Mouse (Mus musculus) intestine, embryonic 15.5 days (tissue): Measurements from ENCODE around the gene Ska3. TPM values are rescaled to one million over a fixed set of nuclear protein-coding genes. Genes with fewer than 3 reads are reported as not detected.

Source experiments
- ATAC-seq: fragments of 200-750 bp; cut with Nextera tagmentation; 2 replicates; pipeline ENCODE4 v1.8.0; 2017; ENCODE audit warnings: moderate TSS enrichment, moderate library complexity
- H3K27ac ChIP-seq: fragments of 300-500 bp; sonication (generic); 2 replicates; pipeline ENCODE4 v1.5.1; 2015; ENCODE audit warnings: mild to moderate bottlenecking, inconsistent platforms
- H3K27me3 ChIP-seq: fragments of 300-500 bp; sonication (generic); replicated peaks from 2 replicates; pipeline ENCODE4 v1.6.1; 2015; ENCODE audit warnings: inconsistent platforms
- H3K36me3 ChIP-seq: fragments of 300-500 bp; sonication (generic); 2 replicates; pipeline ENCODE4 v1.6.1; 2015; ENCODE audit warnings: inconsistent platforms
- H3K4me1 ChIP-seq: fragments of 300-500 bp; sonication (generic); replicated peaks from 2 replicates; pipeline ENCODE4 v1.6.1; 2015; ENCODE audit warnings: inconsistent platforms
- H3K4me2 ChIP-seq: fragments of 300-500 bp; sonication (generic); replicated peaks from 2 replicates; pipeline ENCODE4 v1.6.1; 2015; ENCODE audit warnings: mild to moderate bottlenecking, inconsistent platforms
- H3K4me3 ChIP-seq: fragments of 300-500 bp; sonication (generic); replicated peaks from 2 replicates; pipeline ENCODE4 v1.5.1; 2015; ENCODE audit warnings: inconsistent platforms
- H3K9ac ChIP-seq: fragments of 300-500 bp; sonication (generic); 2 replicates; pipeline ENCODE4 v1.6.1; 2015; ENCODE audit warnings: inconsistent platforms
- H3K9me3 ChIP-seq: fragments of 300-500 bp; sonication (generic); 2 replicates; pipeline ENCODE4 v1.6.1; 2016; ENCODE audit warnings: inconsistent platforms
- WGBS: fragments of 180-500 bp; shearing (Covaris S2); methylation state at CpG from one replicate; pipeline ENCODE4 v1.1.7; 2015; 5-methylcytosine and 5-hydroxymethylcytosine counted together
- polyA plus RNA-seq: library from polyadenylated mRNA; unstranded; fragments of >200 nt; fragmentation: Nextera tagmentation; extraction: Ambion mirVana; gene quantifications from 2 replicates; pipeline ENCODE4 v1.2.1, GENCODE M21; 2015

Gene Ska3
- polyA plus RNA-seq, 1 experiment from 2014 or later, result 30.8 TPM

DNA sequence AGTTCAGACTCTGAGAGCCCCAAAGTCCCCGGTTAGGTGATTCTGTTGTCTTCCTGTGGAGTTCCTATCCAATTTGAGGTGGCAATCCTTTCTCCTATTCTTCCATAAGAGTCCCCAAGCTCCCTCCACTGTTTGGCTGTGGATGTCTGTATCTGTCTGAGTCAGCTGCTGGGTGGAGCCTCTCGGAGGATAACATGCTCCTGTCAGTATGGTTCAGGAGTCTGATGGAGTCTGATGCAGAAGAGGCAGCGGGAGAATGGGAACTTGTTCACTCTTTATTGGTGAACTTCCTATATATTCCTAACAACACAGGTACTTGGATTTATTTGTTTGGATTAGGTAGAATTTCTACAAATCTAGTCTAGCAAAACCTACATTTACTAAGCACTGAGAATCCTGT, 18.6 kb upstream of the Ska3 start:
- peaks cover 9% of the 10 kb centered on the region; the same call in 1 of the 2 replicates for H3K36me3 ChIP-seq
- H3K4me2 ChIP-seq, result no peak overlapping the region
- no peak overlapping the region for H3K27ac ChIP-seq
- ATAC-seq, result no peak
- no peaks in the 10 kb centered on the region for H3K4me1 ChIP-seq
- no peaks in the 10 kb centered on the region for H3K9me3 ChIP-seq
- WGBS, result 89% methylated on average over 3 of the region's 3 CpGs
- no peaks in the 10 kb centered on the region for H3K27me3 ChIP-seq
- H3K4me3 ChIP-seq, result no peak overlapping the region
- H3K9ac ChIP-seq, result no peak overlapping the region

DNA sequence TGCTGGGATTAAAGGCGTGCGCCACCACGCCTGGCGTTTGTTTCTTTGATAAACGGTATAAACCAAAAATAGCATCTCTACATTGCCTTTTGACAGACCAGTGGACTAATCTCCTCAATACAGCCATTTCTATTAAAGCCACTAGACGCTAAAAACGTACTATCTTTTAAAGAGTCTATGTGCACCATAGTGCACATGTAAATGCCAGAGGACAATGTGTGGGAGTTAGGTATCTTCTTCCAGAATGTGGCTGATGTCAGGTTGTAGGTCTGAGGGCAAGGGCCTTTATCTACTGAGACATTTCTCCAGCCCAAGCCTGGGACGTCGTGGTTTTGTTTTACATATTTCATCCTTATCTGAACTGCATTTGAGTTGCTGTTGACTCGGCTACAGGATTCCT, 9.2 kb upstream of the Ska3 start:
- Histone ChIP-seq H3K9ac (no peak overlapping the region), H3K27ac (no peak overlapping the region), H3K4me1 (no peaks in the 10 kb centered on the region), H3K9me3 (no peaks in the 10 kb centered on the region), H3K27me3 (no peaks in the 10 kb centered on the region), H3K36me3 (peaks cover 11% of the 10 kb centered on the region; the same call in 1 of the 2 replicates), H3K4me2 (no peak overlapping the region), H3K4me3 (no peak overlapping the region)
- WGBS, result 85% methylated on average over 10 of the region's 10 CpGs
- no peak for ATAC-seq

- Histone ChIP-seq H3K9me3 (no peaks in the 10 kb centered on the region), H3K9ac (no peak overlapping the region), H3K36me3 (peaks cover 7% of the 10 kb centered on the region; the same call in 1 of the 2 replicates), H3K4me2 (no peak overlapping the region), H3K4me1 (no peaks in the 10 kb centered on the region), H3K27ac (no peak overlapping the region), H3K27me3 (no peaks in the 10 kb centered on the region), H3K4me3 (no peak overlapping the region)
- WGBS, result 93% methylated on average over 2 of the region's 2 CpGs
- no peak for ATAC-seq
These were observed 7.5 kb upstream of the Ska3 start for GRCm38 (mm10) chr14:57833526-57833925.

DNA sequence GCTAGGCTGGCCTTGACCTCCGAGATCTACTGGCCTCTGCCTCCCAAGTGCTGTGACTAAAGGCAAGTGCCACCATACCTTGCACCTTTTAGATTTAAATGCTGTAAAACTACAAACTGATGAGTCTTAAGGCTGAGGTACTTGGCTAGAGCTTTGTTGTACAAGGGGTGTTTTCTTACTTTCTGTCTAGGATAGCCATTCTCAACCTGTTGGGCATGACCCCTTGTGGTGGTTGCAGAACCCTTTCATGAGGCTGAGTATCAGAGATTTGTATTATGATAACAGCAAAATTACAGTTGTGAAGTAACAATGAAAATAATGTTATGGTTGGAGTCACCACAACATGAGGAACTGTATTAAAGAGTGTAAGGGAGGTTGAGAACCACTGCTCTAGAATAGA, 1.3 kb upstream of the Ska3 start:
- no peak for ATAC-seq
- Histone ChIP-seq H3K9me3 (no peaks in the 10 kb centered on the region), H3K4me1 (peaks cover 4% of the 10 kb centered on the region), H3K9ac (0 out of 2 replicates have a peak overlapping the region, but pooled peaks have one; percentile 90), H3K27me3 (no peaks in the 10 kb centered on the region), H3K4me2 (peak overlapping the region; percentile 72), H3K27ac (no peak overlapping the region), H3K36me3 (no peaks in the 10 kb centered on the region), H3K4me3 (peak overlapping the region; percentile 92)
- WGBS, result 66% methylated on average over 1 of the region's 1 CpGs

- no peak for ATAC-seq
- no peaks in the 10 kb centered on the region for H3K27me3 ChIP-seq
- WGBS, result 74% methylated on average over 4 of the region's 4 CpGs
These were observed 5.1 kb downstream of the Ska3 start for GRCm38 (mm10) chr14:57820839-57821238.

GRCm38 (mm10) chr14:57811844-57812243, 14.1 kb downstream of the Ska3 start:
- H3K9ac ChIP-seq, result no peak overlapping the region
- WGBS, result 96% methylated on average over 5 of the region's 5 CpGs
- H3K36me3 ChIP-seq, result peaks cover 31% of the 10 kb centered on the region
- H3K4me2 ChIP-seq, result no peak overlapping the region
- no peak for ATAC-seq
- no peak overlapping the region for H3K4me3 ChIP-seq
- no peaks in the 10 kb centered on the region for H3K4me1 ChIP-seq
- no peak overlapping the region for H3K27ac ChIP-seq
- H3K27me3 ChIP-seq, result no peaks in the 10 kb centered on the region
- H3K9me3 ChIP-seq, result no peaks in the 10 kb centered on the region

More at GRCm38 (mm10) chr14:57820839-57821238, 5.1 kb downstream of the Ska3 start:
- Histone ChIP-seq H3K9ac (no peak overlapping the region), H3K27ac (no peak overlapping the region), H3K4me2 (no peak overlapping the region), H3K4me3 (no peak overlapping the region), H3K36me3 (peaks cover 13% of the 10 kb centered on the region), H3K9me3 (no peaks in the 10 kb centered on the region), H3K4me1 (no peaks in the 10 kb centered on the region)

DNA sequence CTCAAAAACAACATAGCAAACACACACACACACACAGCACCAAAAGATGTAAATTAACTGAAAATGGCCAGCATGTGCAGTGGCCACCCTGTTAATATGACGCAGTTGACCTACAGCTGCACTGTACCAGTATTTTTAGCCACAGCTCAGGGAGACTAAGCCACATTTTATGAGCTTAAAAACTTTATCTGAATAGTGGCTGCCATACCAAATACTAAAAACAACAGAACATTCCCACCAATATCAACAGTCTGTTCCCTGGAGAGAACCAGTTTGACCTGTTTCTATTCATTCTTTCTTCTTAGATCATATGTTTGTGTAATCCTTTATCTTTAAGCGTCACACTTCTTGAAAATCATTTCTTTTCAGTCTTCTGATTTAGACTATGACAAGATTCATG, 15.1 kb downstream of the Ska3 start:
- Histone ChIP-seq H3K9ac (no peak overlapping the region), H3K4me3 (no peak overlapping the region), H3K27me3 (no peaks in the 10 kb centered on the region), H3K36me3 (peaks cover 28% of the 10 kb centered on the region), H3K9me3 (no peaks in the 10 kb centered on the region), H3K4me1 (no peaks in the 10 kb centered on the region), H3K4me2 (no peak overlapping the region), H3K27ac (no peak overlapping the region)
- WGBS, result 77% methylated on average over 2 of the region's 2 CpGs
- ATAC-seq, result no peak; the same call in 1 of the 2 replicates

- 75% methylated on average over 5 of the region's 5 CpGs for WGBS
- H3K36me3 ChIP-seq, result peaks cover 38% of the 10 kb centered on the region
- ATAC-seq, result 0 out of 2 replicates have a peak, but pooled peaks have one; percentile 39
These were observed 17.4 kb downstream of the Ska3 start for GRCm38 (mm10) chr14:57808558-57808957.

GRCm38 (mm10) chr14:57803731-57804130, 22.3 kb downstream of the Ska3 start:
- 85% methylated on average over 4 of the region's 4 CpGs for WGBS
- H3K27me3 ChIP-seq, result no peaks in the 10 kb centered on the region
- peaks cover 7% of the 10 kb centered on the region for H3K4me1 ChIP-seq
- H3K4me3 ChIP-seq, result no peak overlapping the region
- H3K36me3 ChIP-seq, result peaks cover 28% of the 10 kb centered on the region
- H3K9me3 ChIP-seq, result no peaks in the 10 kb centered on the region
- no peak for ATAC-seq
- no peak overlapping the region for H3K9ac ChIP-seq
- H3K27ac ChIP-seq, result no peak overlapping the region
- H3K4me2 ChIP-seq, result no peak overlapping the region

More at GRCm38 (mm10) chr14:57808558-57808957, 17.4 kb downstream of the Ska3 start:
- Histone ChIP-seq H3K9ac (no peak overlapping the region), H3K4me1 (no peaks in the 10 kb centered on the region), H3K27me3 (no peaks in the 10 kb centered on the region), H3K9me3 (no peaks in the 10 kb centered on the region), H3K4me2 (no peak overlapping the region), H3K4me3 (no peak overlapping the region), H3K27ac (no peak overlapping the region)

- H3K9me3 ChIP-seq, result no peaks in the 10 kb centered on the region
- under 1% methylated on average over 88 of the region's 99 CpGs for WGBS
- peak within 1 kb of the TSS; percentile 60 for H3K27ac ChIP-seq
These were observed 27.7 kb downstream of the Ska3 start, which contains the start of gene Sap18 for GRCm38 (mm10) chr14:57797991-57798931. TSS of gene Sap18 (plus strand) at chr14:57798180.

GRCm38 (mm10) chr14:57797551-57797950, 28.4 kb downstream of the Ska3 start:
- 13% methylated on average over 7 of the region's 7 CpGs for WGBS

More at GRCm38 (mm10) chr14:57797991-57798931, 27.7 kb downstream of the Ska3 start, which contains the start of gene Sap18:
- Histone ChIP-seq H3K36me3 (peaks cover 7% of the 10 kb centered on the region; the same call in 1 of the 2 replicates), H3K4me3 (peak within 1 kb of the TSS; percentile 79), H3K9ac (peak within 1 kb of the TSS; percentile 76), H3K27me3 (no peaks in the 10 kb centered on the region), H3K4me1 (peaks cover 7% of the 10 kb centered on the region), H3K4me2 (peak within 1 kb of the TSS; percentile 68)
- peak; percentile 98 for ATAC-seq

DNA sequence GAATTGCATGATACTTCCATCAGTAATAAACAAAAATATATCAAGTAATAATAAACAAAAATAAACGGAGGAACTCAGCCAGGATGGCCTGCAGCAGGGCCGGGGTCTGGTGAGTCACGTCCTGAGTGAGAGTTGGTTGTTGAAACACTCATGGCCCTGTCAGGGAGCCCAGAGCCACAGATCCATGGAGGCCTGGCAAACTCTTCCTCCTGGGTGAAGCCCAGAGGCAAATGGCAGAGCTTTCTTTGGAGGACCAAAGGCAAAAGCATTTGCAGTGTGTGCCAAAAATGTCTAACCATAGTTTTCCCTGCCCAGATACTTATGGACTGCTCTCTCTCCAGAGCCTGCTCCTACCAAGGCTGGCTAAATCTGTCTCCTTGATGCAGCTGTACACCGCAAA, 34.8 kb downstream of the Ska3 start:
- H3K36me3 ChIP-seq, result no peaks in the 10 kb centered on the region
- WGBS, result 67% methylated on average over 4 of the region's 4 CpGs
- no peak overlapping the region for H3K9ac ChIP-seq
- H3K4me1 ChIP-seq, result no peaks in the 10 kb centered on the region
- no peak overlapping the region for H3K27ac ChIP-seq
- H3K27me3 ChIP-seq, result no peaks in the 10 kb centered on the region
- no peak overlapping the region for H3K4me3 ChIP-seq
- H3K4me2 ChIP-seq, result no peak overlapping the region
- no peaks in the 10 kb centered on the region for H3K9me3 ChIP-seq
- ATAC-seq, result no peak

More at GRCm38 (mm10) chr14:57797551-57797950, 28.4 kb downstream of the Ska3 start:
- ATAC-seq, result peak; percentile 51
- Histone ChIP-seq H3K36me3 (peaks cover under 1% of the 10 kb centered on the region; the same call in 1 of the 2 replicates), H3K27ac (no peak overlapping the region), H3K9me3 (no peaks in the 10 kb centered on the region), H3K9ac (peak overlapping the region; percentile 39), H3K4me1 (peaks cover 7% of the 10 kb centered on the region), H3K4me3 (peak overlapping the region; percentile 79), H3K27me3 (no peaks in the 10 kb centered on the region), H3K4me2 (peak overlapping the region; percentile 68)
